Mouse (Mus musculus): Measurements from ENCODE around the gene Mymx.

- TF ChIP-seq EP300 (IDR thresholded peaks at IDR 0.05) (no peak), CTCF (IDR thresholded peaks at IDR 0.05) (no peak)
These were observed 32.9 kb downstream of the Mymx start for GRCm38 (mm10) chr17:45568990-45569389.

Measured in lung, postnatal 0 days (tissue).